Mouse (Mus musculus) ES-Bruce4 (cell line): ENCODE measurements at regions not wholly inside any gene's neighbourhood (a gene's known extent, or its start where the extent isn't known, plus 50 kb on each side); places are given as distances from the start of the nearest gene placed in this dataset.

Experiments
- H3K27ac ChIP-seq: 2 replicates; pipeline ENCODE4 v1.5.1; 2012; ENCODE audit warnings: low read length, inconsistent platforms; ENCODE audit not compliant: insufficient read depth
- H3K27me3 ChIP-seq: 2 replicates; pipeline ENCODE4 v1.6.1; 2012; ENCODE audit warnings: mild to moderate bottlenecking, low read length, inconsistent platforms; ENCODE audit not compliant: control insufficient read depth, poor library complexity, insufficient read depth, severe bottlenecking
- H3K36me3 ChIP-seq: 2 replicates; pipeline ENCODE4 v1.6.1; 2012; ENCODE audit warnings: inconsistent platforms, mild to moderate bottlenecking, low read length, moderate library complexity; ENCODE audit not compliant: control insufficient read depth, poor library complexity, insufficient read depth, severe bottlenecking
- H3K4me1 ChIP-seq: one replicate; pipeline ENCODE4 v1.8.1; 2011; ENCODE audit warnings: low read length; ENCODE audit not compliant: control insufficient read depth, insufficient read depth
- H3K4me3 ChIP-seq: 2 replicates; pipeline ENCODE4 v1.5.1; 2011; ENCODE audit warnings: low read depth, mild to moderate bottlenecking, low read length
- H3K9ac ChIP-seq: 2 replicates; pipeline ENCODE4 v1.6.1; 2012; ENCODE audit warnings: low read depth, mild to moderate bottlenecking, inconsistent platforms; ENCODE audit not compliant: poor library complexity, severe bottlenecking
- H3K9me3 ChIP-seq: replicated peaks from 2 replicates; pipeline ENCODE4 v1.6.1; 2012; ENCODE audit warnings: mild to moderate bottlenecking, low read length, inconsistent platforms; ENCODE audit not compliant: control insufficient read depth, poor library complexity, insufficient read depth, severe bottlenecking
- CTCF ChIP-seq: IDR thresholded peaks from one replicate; pipeline ENCODE4 v1.8.1; 2011; ENCODE audit warnings: low read depth, low read length
- EP300 ChIP-seq: IDR thresholded peaks from 2 replicates; pipeline ENCODE4 v1.6.1; 2011; ENCODE audit warnings: low read depth, low read length; ENCODE audit not compliant: insufficient read depth
- POLR2A ChIP-seq: IDR thresholded peaks from one replicate; pipeline ENCODE4 v1.8.1; 2011; ENCODE audit warnings: low read length; ENCODE audit not compliant: insufficient read depth

- no peak overlapping the region for H3K4me3 ChIP-seq
- TF ChIP-seq EP300 (no peak), POLR2A (no peak), CTCF (no peak)
- H3K27me3 ChIP-seq = no peaks in the 10 kb centered on the region
- no peaks in the 10 kb centered on the region for H3K4me1 ChIP-seq
- H3K36me3 ChIP-seq = no peaks in the 10 kb centered on the region
- H3K27ac ChIP-seq = no peak overlapping the region
- no peak overlapping the region for H3K9ac ChIP-seq
- no peaks in the 10 kb centered on the region for H3K9me3 ChIP-seq
Measured at GRCm38 (mm10) chr1:177382596-177383190, 59.5 kb upstream of the Zbtb18 start.

GRCm38 (mm10) chr1:177382147-177382546, 60.0 kb upstream of the Zbtb18 start:
- Histone ChIP-seq H3K4me1 (no peaks in the 10 kb centered on the region), H3K36me3 (no peaks in the 10 kb centered on the region), H3K27ac (no peak overlapping the region), H3K27me3 (no peaks in the 10 kb centered on the region; the same call in 1 of the 2 replicates), H3K4me3 (no peak overlapping the region), H3K9me3 (no peaks in the 10 kb centered on the region), H3K9ac (no peak overlapping the region)
- no peak for TF ChIP-seq EP300
- TF ChIP-seq POLR2A = no peak
- no peak for TF ChIP-seq CTCF

- Histone ChIP-seq H3K4me1 (no peaks in the 10 kb centered on the region), H3K27me3 (no peaks in the 10 kb centered on the region; the same call in 1 of the 2 replicates), H3K9me3 (no peaks in the 10 kb centered on the region), H3K4me3 (no peak overlapping the region), H3K9ac (no peak overlapping the region), H3K36me3 (no peaks in the 10 kb centered on the region), H3K27ac (no peak overlapping the region)
- TF ChIP-seq POLR2A (no peak), EP300 (no peak), CTCF (no peak)
Measured at GRCm38 (mm10) chr1:177378112-177378511, 64.0 kb upstream of the Zbtb18 start.

GRCm38 (mm10) chr1:177373226-177373825, 68.8 kb upstream of the Zbtb18 start:
- Histone ChIP-seq H3K27ac (no peak overlapping the region), H3K27me3 (no peaks in the 10 kb centered on the region; the same call in 1 of the 2 replicates), H3K4me1 (no peaks in the 10 kb centered on the region), H3K9me3 (no peaks in the 10 kb centered on the region), H3K4me3 (no peak overlapping the region), H3K9ac (no peak overlapping the region), H3K36me3 (no peaks in the 10 kb centered on the region)
- TF ChIP-seq POLR2A (no peak), EP300 (no peak)

- no peak overlapping the region for H3K27ac ChIP-seq
- H3K9ac ChIP-seq = no peak overlapping the region
- H3K4me1 ChIP-seq = no peaks in the 10 kb centered on the region
- H3K36me3 ChIP-seq = no peaks in the 10 kb centered on the region
- no peaks in the 10 kb centered on the region for H3K9me3 ChIP-seq
- no peak for TF ChIP-seq CTCF
- TF ChIP-seq EP300 = no peak
- no peak for TF ChIP-seq POLR2A
- H3K4me3 ChIP-seq = no peak overlapping the region
- no peaks in the 10 kb centered on the region for H3K27me3 ChIP-seq
Measured at GRCm38 (mm10) chr1:177372066-177372465, 70.1 kb upstream of the Zbtb18 start.

- H3K36me3 ChIP-seq = no peaks in the 10 kb centered on the region
- H3K9me3 ChIP-seq = no peaks in the 10 kb centered on the region
- no peaks in the 10 kb centered on the region for H3K27me3 ChIP-seq
- H3K9ac ChIP-seq = no peak overlapping the region
- no peaks in the 10 kb centered on the region for H3K4me1 ChIP-seq
- TF ChIP-seq CTCF (no peak), POLR2A (no peak), EP300 (no peak)
- no peak overlapping the region for H3K27ac ChIP-seq
- H3K4me3 ChIP-seq = no peak overlapping the region
Measured at GRCm38 (mm10) chr1:177367864-177368610, 74.1 kb upstream of the Zbtb18 start.
